Mouse (Mus musculus): ENCODE measurements around the gene Uqcc1.
"Not testable (repeated sequence)": the region's sequence is repeated elsewhere in the genome, so short reads cannot be mapped to it uniquely, and the experiment has no call there.

Gene Uqcc1

GRCm38 (mm10) chr2:155862573-155863300, 67.4 kb downstream of the Uqcc1 start:
- DNase-seq (ENCODE audit: low read depth, low spot score), result no peak

GRCm38 (mm10) chr2:155861581-155861980, 68.5 kb downstream of the Uqcc1 start:
- DNase-seq (ENCODE audit: low read depth, low spot score), result no peak

GRCm38 (mm10) chr2:155860102-155860501, 70.0 kb downstream of the Uqcc1 start:
- DNase-seq (ENCODE audit: low read depth, low spot score), result no peak

GRCm38 (mm10) chr2:155852536-155852935, 77.6 kb downstream of the Uqcc1 start:
- DNase-seq (ENCODE audit: low read depth, low spot score), result no peak

GRCm38 (mm10) chr2:155850120-155850519, 80.0 kb downstream of the Uqcc1 start:
- DNase-seq (ENCODE audit: low read depth, low spot score), result no peak

GRCm38 (mm10) chr2:155849464-155849863, 80.6 kb downstream of the Uqcc1 start:
- no peak for DNase-seq (ENCODE audit: low read depth, low spot score)

GRCm38 (mm10) chr2:155848291-155848690, 81.8 kb downstream of the Uqcc1 start:
- DNase-seq (ENCODE audit: low read depth, low spot score), result peak; percentile 86

GRCm38 (mm10) chr2:155846930-155847329, 83.2 kb downstream of the Uqcc1 start:
- DNase-seq (ENCODE audit: low read depth, low spot score), result no peak

- DNase-seq (ENCODE audit: low read depth, low spot score), result no peak
These were observed 91.1 kb downstream of the Uqcc1 start for GRCm38 (mm10) chr2:155838961-155839360.

GRCm38 (mm10) chr2:155837961-155838360, 92.1 kb downstream of the Uqcc1 start:
- no peak for DNase-seq (ENCODE audit: low read depth, low spot score)

GRCm38 (mm10) chr2:155834732-155835131, 95.4 kb downstream of the Uqcc1 start, which contains the start of gene Fam83c:
Fam83c (minus strand) TSS chr2:155834854.
- DNase-seq (ENCODE audit: low read depth, low spot score), result no peak

- DNase-seq (ENCODE audit: low read depth, low spot score), result not testable (repeated sequence)
These were observed 98.0 kb downstream of the Uqcc1 start for GRCm38 (mm10) chr2:155832087-155832486.

GRCm38 (mm10) chr2:155831302-155831701, 98.8 kb downstream of the Uqcc1 start:
- DNase-seq (ENCODE audit: low read depth, low spot score), result no peak

GRCm38 (mm10) chr2:155830841-155831240, 99.3 kb downstream of the Uqcc1 start:
- DNase-seq (ENCODE audit: low read depth, low spot score), result no peak

- DNase-seq (ENCODE audit: low read depth, low spot score), result peak; percentile 91
These were observed 103.3 kb downstream of the Uqcc1 start, which contains the start of gene Eif6 for GRCm38 (mm10) chr2:155826630-155827424. Eif6 (minus strand) TSS chr2:155826925.

GRCm38 (mm10) chr2:155825904-155826629, 104.0 kb downstream of the Uqcc1 start:
- DNase-seq (ENCODE audit: low read depth, low spot score), result peak; percentile 57

GRCm38 (mm10) chr2:155823722-155824121, 106.4 kb downstream of the Uqcc1 start:
- DNase-seq (ENCODE audit: low read depth, low spot score), result no peak

- DNase-seq (ENCODE audit: low read depth, low spot score), result no peak
These were observed 109.3 kb downstream of the Uqcc1 start for GRCm38 (mm10) chr2:155820779-155821178.

- DNase-seq (ENCODE audit: low read depth, low spot score), result no peak
These were observed 110.5 kb downstream of the Uqcc1 start for GRCm38 (mm10) chr2:155819449-155820251.

GRCm38 (mm10) chr2:155819392-155819448, 110.9 kb downstream of the Uqcc1 start, which contains the start of gene BC029722:
BC029722 (minus strand) TSS chr2:155819426.
- no peak for DNase-seq (ENCODE audit: low read depth, low spot score)

- peak; percentile 98 for DNase-seq (ENCODE audit: low read depth, low spot score)
These were observed 111.3 kb downstream of the Uqcc1 start for GRCm38 (mm10) chr2:155818596-155819391.

Measured in CD4-positive, CD25-positive, alpha-beta regulatory T cell, adult 2 months (primary cell).